Mouse (Mus musculus) retina, postnatal 1 day (tissue): ENCODE data around the gene Cemip.
A peak's percentile ranks its signal among the peaks of the same experiment; 100 is the strongest.
"Not testable (repeated sequence)": the region's sequence is repeated elsewhere in the genome, so short reads cannot be mapped to it uniquely, and the experiment has no call there.

Source experiments
- DNase-seq: peaks from one replicate; pipeline ENCODE4 v3.0.0-alpha.2; 2012

Cemip gene

DNA sequence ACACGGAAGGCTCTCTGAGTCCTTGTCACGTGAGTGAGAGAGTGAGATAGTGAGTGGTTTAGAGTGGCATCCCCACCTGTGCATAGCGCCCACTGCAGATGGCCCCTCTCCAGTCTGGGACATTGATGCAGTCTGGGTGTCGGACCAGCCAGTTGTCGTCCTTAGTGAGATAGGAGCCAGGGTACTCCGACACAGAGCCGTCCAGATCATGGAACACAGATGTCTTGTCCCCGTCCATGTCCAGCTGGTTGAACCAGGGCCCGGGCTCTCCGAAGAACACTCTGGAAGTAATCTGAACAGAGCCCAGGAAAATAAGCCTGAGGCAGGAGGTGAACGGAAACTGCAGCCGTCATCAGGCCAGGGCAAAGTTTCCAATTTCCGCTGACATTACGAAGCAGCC, 135.0 kb downstream of the Cemip start:
- DNase-seq: no peak

DNA sequence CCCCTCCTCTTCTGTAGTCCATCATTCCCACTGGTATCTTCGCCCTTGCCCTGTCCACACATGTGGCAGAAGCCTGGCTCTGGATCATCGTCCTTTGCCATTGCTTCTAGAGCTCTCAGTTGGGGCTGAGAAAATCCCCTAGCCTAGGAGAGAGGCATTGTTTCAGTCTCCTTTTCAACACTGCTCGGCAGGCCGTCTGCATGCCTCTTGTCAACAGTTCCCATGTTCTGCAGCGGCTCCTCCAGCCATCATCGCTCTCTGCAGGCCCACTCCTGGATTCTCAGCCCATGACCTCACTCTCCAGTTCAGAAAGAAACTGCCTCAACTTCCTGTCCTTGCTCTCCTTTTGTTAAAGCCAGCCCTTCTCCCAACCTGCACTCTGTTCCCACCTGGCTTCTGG, 136.6 kb downstream of the Cemip start:
- no peak for DNase-seq

DNA sequence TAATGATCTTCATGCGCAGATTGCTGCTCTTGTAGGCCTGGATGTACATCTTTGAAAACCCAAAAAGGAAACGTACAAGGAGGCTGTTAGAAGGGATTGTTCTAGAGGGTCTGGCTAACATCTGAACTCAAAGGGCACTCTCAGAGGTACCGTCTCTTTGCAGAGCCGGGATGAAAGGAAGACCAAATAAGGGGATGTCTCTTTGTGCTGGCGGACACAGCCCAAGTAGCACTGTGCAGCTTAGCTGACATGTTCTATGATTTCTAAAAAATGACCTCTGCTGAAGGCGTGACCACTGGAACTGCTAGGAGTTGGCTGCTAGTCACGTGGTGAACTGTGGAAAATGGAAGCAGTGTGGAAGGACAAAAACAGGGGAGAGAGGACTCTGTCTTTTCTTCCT, 137.6 kb downstream of the Cemip start:
- no peak for DNase-seq

DNA sequence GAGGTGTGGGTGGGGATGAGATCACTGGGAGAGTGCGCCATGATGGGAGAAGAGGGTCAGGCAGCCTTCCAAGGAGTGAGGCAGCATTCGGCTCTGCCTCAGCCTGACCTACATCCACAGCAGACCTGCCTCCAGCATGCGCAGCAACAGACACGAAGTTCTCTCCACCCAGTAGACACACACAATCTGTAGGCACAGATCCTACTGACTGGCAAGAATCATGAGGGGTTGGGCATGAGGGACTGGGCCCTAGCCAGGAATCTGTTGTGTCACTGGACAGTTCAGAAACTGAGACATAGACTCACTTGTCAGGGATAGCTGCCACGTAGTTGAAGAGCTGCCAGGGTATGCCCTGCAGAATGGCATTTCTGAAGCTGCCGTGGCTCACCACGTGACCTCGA, 144.6 kb downstream of the Cemip start:
- no peak for DNase-seq

DNA sequence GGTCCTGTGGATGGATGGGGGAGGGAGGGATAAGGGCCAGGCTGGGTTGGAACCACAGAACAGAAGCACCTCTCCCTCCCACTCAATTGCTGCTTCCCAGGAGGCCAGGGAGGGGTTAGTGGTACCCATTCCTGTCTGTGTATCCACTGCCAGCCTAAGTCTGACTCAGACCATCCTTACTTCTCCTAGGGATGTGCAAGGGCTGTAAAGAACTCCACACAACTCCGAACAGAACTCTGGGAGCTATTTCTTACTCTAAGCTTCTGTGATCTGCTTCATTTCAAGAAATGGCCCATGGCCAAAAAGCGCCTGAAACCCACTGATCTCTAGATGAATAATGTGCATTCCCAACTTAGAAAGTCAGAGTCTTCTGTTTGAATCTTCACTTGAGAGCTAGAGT, 146.2 kb downstream of the Cemip start:
- no peak for DNase-seq

DNA sequence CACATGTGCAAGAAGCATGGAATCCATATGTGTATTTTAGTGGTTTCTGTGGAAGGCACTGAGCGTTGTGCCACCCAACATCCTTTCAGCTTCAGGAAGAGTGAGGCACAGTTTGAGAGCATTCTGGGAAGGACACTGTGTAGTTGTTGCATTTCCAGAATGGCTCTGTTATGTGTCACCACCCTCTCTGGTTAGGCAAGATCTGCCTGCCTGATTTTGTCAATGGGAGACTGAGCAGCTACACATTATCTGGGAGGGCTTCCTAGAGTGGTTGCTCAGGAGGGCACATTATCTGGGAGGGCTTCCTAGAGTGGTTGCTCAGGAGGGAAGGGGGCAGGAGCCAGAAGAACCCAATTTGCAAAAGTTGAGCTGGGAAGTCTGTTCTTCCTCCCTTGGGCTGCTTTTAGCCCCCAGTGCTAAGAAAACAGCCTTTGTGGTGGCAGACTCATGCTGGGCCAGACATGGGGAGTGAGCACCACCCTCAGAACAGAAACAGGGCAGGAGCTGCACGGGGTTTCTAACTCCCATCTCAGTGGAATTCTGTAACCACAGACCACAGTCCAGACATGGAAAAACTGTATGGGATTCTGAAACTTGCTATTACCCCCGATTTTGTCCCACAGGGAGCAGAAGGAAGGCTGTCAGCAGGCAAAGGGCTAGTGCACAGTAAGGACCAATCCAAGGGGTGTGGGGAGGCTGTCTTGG, 147.1 kb downstream of the Cemip start:
- DNase-seq: no peak

DNA sequence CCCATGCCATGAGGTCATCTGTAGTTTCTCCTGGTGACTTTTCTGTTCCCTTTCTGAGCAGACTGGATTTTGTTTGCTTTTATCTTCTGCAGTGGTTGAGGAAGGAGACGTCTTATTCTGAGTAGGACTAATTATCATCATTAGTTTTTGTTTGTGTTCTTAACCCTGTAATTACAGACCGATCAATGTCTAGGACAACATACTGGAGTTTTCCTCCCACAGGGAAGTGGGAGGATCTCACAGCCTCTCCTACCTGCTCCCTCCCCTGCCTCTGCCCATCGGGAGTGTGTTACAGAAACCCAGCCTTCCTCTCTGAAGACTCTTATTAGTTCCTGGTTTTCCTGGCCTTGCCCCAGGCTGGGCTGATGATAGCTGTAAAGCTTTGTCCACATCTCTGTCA, 164.7 kb downstream of the Cemip start:
- no peak for DNase-seq

DNA sequence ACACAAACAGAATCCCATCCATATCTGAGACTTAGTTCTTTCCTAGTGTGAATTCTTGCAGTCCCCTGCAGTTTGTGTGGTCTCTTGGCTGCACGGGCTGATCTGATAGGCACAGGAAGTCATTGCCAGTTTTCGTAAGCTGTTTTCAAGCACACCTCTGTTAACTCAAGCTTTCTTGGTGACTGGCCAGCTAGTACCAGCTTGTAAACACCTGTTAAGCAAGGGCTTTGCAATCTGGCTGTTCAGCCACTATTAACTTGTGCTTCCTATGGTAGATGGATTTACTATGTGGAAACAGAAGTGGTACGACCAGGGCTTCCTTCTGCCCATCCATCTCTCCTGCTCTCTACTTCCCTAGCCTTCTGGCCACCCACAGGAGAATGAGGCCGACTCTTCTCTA, 166.1 kb downstream of the Cemip start:
- no peak for DNase-seq

DNA sequence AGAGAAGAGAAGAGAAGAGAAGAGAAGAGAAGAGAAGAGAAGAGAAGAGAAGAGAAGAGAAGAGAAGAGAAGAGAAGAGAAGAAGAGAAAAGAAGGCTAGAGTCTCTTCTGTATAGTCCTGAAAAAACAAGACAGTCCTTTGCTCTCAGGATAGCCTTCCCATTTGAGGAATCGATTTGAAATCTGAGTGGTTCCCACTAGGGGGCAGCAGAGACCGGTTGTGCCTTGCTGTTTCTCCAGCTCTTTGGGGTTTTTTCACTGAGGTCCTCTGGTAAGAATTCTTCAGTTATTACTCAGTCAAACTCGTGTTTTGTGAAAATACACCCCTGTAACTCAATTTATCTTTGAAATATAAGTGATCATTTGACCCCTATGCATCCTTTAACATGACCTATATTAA, 171.7 kb downstream of the Cemip start:
- DNase-seq: peak; percentile 81

DNA sequence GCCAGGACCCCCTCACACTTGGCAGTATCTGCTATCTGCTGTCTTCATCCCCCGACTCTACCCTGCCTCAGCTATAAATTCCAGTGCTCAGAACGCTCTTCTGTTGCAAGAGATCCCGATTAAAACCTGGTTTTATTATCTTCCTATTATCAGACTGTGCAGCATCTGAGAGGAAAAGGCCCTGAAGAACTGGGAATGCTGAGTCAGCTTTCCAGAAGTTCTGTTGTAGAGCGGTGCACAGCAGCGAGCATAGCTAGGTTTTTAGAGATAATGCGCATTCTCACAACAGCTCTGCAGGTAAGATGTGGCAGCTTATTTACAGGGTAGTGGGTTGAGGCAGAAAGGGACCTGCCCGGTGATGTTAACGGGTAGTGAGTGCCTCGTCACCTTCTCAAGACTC, 172.3 kb downstream of the Cemip start:
- no peak for DNase-seq

DNA sequence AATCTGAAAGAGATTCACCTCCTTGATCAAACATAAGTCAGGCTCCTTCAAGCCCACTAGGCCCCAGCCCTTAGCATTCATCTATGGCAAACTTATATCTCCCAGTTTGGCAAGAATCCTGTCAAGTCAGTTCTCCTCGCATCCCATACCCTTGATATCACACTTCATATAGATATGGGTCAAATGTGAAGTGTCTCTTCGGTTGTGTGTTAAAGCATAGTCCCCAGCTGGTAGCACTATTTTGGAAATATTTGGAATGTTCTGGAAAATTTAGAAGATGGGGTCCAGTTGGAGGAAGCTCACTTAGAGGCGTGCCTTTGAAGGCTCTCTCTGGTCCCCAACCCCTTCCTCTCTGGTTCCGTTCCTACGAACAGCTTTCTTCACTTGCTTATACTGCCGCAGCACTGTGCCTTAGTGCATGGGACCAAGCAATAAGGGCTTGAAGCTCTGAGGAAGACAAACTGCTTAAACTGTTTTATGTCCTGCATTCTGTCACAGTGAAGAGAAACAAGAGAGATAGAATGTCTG, 172.8 kb downstream of the Cemip start:
- no peak for DNase-seq

DNA sequence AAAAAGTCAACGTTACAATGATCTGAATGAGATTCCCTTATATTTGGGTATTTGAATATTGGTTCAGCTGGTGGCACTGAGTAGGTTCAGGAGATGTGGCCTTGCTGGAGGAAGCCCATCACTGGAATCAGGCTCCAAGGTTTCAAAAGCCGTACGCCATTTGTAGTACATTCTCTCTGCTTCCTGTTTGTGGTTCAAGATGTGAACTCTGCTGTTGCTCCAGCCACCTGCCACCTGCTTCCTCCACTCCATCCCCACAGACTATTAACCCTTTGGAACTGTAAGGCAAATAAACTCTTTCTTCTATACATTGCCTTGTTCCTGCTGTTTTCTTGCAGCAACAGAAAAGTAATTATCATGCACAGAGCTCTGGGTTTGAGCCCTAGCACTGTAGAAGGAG, 174.4 kb downstream of the Cemip start:
- no peak for DNase-seq

DNA sequence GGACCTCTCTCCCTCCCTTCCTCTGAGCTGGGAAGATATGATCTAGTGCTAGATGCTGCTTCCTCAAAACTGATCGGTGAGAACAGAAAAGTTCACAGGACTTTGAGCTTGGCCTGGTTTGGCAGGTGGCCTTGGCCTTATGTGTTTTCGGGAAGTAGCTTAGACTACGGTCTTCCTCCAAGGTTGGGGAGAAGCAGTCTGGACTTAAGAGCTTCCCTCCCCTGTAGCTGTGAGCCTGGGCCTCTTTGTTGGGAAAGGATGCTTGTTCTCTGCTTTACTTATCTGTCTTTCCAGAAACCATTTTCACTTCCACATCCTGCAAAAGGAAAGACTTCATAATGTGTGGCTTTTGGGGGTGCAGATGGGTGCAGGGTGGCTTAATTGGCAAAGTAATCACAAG, 181.5 kb downstream of the Cemip start:
- DNase-seq: no peak

DNA sequence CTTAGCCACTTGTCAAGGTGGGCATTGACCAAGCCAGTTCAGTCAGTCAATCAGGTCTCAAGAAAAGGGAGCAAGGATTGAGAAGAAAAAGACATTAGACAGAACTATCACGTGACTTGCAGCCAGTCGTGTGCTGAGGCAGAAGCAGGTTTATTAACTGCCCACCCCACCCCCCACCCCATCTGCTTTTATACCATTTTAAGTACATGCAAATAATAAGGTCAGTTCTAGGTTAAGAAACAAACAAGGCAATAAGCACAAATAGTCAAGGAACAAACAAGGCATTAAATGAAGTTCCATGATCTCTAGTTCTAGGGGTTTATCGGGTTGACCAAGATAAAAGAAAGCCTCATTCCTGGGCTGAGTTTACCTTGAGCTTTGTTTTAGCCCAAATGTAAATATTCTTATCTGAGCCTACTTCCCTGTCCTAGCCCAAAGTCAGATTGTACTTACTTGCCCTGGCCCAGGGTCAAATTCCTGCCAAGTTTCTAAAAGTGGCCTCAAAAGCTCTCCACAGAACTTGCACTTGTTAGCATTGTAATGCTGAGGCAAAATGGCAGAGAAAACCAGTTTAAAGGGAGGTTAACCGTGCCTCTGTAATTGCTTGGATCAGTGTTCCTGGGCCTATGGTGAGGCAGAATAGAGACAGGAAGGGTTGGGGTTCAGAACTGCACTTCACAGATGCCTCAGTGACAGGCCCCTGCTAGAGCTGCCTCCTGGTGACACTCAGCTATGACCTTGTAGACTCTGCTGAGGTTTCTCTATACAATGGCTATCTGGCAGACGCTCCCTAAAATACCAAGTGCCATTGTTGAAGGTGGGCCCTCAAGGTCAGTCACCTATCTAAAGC, 183.8 kb downstream of the Cemip start:
- DNase-seq: no peak

DNA sequence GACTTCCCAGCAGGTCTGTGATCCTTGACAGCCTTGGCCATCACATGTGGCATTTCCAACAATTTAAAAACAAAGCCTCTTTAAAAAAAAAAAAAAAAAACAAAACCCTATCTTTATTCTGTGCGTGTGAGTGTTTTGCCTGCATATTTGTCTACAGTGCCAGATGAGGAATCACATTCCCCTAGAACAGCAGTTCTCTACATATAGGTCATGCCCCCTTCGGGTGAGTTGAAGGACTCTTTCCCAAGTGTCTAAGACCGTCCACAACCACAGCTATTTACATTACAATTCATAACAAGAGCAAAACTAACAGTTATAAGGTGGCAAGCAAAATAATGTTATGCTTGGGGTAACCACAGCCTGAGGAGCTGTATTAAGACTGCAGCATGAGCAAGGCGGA, 184.9 kb downstream of the Cemip start:
- DNase-seq: no peak

DNA sequence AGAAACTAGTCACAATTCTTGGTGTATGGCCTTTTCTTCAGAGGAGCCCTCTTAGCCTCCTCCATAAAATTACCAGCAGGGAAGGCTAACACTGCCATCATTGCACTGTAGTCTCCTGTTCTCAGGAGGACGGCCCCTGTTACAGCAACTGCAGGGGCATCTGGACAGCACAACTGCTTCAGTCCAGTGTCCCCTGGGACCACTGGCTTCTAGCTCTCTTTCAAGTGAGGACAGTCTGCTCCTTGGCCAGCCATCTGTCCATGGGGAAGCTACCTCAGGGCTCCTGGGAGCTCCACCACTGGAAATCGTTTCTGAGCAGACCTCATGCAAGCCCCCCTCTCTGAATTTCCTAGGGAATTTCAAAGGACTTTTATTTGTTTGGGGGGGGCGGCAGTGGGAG, 185.8 kb downstream of the Cemip start:
- DNase-seq: no peak

DNA sequence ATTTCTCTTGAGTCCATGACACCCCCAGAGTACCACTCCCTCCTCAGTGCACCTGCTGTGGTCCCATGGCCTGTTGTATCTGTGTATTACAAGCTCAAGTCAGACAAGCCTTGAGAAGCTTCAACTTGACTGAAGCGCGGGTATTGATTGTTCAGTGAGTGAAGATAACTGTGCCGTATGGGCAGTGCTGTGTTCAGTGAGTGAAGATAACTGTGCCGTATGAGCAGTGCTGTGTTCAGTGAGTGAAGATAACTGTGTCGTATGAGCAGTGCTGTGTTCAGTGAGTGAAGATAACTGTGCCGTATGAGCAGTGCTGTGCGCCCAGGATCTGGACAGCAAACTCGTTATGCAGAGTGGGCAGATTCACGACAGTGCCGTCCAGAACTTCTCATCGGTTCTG, 188.0 kb downstream of the Cemip start:
- DNase-seq: no peak

DNA sequence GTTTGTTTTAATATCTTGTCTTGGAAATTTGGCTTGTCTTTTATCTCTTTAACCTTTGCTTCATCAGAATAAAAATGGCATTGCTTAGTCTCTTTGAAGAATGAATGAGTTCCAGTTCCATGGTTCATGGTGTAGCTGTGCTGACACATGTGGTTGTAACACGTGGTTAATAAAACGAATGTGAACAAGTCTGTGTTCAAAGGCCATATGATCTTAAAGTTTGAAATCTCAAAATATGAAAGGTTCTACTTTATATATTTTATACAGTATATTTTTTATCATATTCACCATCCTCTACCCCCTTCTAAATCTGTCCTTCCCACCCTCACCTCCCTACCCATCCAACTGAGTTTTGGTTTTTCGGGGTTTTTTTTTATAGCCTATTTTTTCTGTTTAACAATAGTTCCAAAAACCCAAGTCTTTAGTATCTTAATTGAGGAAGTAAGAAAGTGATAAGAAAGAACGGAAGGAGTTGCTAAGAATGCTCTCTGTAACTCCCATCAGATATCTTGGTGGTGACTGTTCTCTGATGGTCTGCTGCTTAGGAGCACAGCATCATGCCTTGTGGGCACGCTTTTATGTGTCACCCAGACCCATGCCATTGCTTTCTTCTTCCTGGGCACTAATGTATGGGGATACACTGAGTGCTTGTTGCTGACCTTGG, 190.1 kb downstream of the Cemip start:
- no peak for DNase-seq

DNA sequence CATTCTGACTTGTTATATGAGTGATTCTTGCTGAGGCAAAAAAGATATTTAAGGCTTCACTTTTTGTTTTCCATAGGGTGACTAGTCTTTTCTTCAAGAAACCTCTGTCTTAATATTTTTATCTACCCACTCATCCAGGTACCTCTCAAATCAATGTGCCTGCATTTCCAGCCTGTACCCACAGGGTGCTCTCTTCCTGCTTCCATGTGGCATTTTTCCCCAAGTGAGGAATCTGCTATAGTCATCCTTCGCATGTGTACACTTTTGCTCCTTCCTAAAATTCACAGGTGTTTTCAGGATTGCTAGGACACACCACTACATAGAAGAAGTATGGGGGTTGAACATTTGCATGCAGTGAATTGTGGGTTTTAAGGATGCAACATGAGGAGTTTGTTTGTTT, 192.0 kb downstream of the Cemip start:
- DNase-seq: no peak

DNA sequence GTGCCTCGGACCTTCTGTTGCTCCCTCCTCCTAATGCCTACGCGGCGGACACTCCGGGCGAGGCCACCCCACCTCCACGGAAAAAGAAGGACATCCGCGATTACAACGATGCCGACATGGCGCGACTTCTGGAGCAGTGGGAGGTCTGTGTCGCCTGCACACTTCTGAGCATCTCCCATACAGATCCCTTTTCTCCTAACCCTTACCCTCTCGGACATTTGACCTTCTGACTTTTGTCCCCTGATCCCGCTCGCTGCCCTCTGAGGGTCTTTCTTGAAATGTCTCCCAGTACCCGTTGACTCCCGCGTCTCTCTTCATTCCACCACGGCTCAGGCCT, 194.0 kb downstream of the Cemip start:
- no peak for DNase-seq

DNA sequence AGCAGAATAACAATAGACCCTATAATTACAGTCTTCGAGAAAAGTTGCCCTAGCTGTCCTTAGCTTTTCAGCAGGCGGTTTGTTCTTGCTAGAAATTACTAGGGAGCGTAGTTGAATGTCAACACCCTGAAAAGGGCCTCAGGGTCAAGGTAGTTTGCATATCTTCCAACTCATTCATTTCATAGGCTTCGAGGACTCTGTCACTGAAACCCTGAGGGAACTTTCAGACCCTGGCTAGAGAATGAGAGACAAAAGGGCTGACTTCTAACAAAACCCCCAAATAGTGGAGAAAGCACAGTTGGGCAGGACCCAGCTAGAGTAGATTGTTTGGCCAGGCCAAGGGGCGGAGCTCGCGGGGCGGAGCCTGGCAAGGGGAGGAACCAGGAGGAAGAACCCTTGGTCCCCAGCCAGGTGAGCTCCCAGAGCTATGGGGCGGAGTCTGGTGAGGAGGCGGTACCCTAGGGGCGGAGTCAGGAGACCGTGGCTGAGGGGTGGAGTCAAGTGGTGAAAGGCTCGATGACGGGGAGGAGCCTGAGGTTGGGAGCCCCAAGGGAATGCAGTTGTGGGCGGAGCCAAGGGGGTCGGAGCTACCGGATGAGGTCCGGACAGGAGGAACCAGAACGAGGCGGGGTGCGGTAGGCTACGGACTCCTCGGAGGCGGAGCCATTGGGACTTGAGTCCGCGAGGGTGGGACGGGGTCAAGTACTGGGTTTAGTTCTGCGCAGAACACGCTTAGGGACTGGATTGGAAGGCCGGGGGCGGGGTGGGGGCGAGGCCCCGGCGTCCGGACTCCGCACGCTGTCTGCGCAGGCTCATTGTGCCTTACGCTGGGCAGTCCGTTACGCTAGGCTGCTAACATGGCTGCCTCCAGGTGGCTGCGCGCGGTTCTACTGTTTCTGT, 194.6 kb downstream of the Cemip start:
- DNase-seq: peak; percentile 97

DNA sequence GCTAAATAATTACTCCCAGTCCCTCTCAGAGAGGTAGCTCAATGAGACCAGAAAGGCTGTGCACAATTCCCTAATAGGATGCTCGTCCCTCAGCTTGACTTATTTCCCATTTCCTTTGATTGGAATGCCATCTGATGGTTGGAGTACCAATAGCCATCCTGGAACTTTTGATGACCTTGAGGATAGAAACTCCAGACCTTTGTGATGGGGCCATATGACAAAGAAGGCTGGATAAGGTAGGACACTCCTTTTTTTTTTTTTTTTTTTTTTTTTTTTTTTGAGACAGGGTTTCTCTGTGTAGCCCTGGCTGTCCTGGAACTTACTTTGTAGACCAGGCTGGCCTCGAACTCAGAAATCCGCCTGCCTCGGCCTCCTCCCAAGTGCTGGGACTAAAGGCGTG, 196.4 kb downstream of the Cemip start:
- DNase-seq: not testable (repeated sequence)

DNA sequence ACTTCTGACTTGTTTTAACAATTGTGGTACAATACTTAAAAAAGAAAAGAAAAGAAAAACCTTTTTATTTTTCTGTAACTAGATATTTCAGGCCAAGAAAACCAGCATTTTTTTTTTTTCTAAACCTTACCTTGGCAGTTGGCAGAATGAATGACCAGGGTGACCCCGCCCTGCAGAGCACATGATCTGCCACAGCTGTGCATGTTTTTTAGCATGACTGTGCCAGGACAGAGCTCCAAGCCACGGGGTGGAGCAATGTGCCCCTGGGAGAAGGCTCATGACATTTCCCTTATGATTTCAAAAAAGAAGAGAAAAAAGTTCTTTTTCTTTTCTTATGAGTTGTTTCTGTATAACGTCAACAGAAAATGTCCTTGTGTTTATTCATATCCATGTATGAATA, 196.9 kb downstream of the Cemip start:
- no peak for DNase-seq
